Mouse (Mus musculus) adrenal gland, postnatal 36 days (tissue): Measurements from ENCODE around the gene Arf4. TPM values are rescaled to one million over a fixed set of nuclear protein-coding genes. Genes with fewer than 3 reads are reported as not detected.
"Not testable (repeated sequence)": the region's sequence is repeated elsewhere in the genome, so short reads cannot be mapped to it uniquely, and the experiment has no call there.

ENCODE experiments used
- DNase-seq, 2 experiments: peaks; one replicate each; pipeline ENCODE4 v3.0.0; 2021; ENCODE audit warnings: mixed read lengths in 1 of 2
- microRNA-seq: library from miRNA; unstranded; fragments of <30 nt; microRNA quantifications from one replicate; pipeline ENCODE4 v1.2.0, GENCODE M21; 2021
- total RNA-seq, 2 experiments: library from RNA; stranded (reverse); gene quantifications; 2 replicates each; pipeline ENCODE4 v1.2.3; 2021

Arf4 gene
- total RNA-seq, 2 experiments from 2014 or later, result 196 to 225 TPM

- DNase-seq, result no peak
Observed at GRCm38 (mm10) chr14:26662016-26662415, 24.1 kb downstream of the Arf4 start.

- DNase-seq, result no peak
Observed at GRCm38 (mm10) chr14:26662488-26662887, 24.6 kb downstream of the Arf4 start.

- DNase-seq, result no peak
Observed at GRCm38 (mm10) chr14:26663851-26664250, 26.0 kb downstream of the Arf4 start.

GRCm38 (mm10) chr14:26667991-26668370, 30.1 kb downstream of the Arf4 start:
- DNase-seq, result no peak

DNA sequence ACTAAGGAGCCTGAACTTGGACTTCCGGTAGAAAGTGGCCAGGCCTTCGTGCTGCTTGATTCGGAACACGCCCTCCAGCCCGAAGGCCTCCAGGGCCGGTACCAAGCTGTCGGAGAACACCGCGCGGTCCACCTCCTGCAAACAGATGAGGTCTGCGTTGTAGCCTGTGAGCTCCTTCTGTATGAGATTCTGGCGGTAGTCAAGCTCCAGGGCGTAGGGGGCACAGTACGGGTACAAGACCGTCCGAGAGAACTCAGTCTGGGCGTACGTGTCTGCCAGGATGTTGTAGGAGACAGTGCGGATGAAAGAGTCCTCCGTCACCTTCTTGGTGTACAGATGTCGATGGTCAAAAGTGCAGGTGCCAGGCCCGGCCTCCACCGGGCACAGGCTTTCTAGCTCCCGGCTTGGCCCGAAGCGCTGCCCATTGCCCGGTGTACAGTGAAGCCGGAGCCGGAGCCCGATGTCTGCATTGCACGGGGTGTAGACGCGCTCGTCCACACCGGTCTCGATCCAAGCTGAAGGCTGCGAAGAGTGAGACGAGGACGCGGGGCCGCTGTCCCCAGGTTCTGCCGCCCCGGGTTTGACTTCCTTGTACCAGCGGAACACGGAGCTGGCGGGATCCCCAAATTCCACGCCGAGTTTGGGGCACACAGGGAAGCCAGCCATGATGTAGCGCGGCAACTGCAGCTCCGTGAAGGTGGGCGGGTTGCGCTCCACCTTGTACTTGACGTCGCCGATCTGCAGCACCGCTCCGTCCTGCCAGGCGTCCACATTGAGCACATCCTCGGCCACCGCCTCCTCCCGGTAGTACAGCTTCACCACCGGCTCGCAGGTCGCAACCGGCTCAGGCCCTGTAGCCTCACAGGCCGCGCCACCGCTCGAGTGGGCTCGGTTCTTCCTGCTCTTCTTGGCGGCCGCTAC, 30.8 kb downstream of the Arf4 start:
- peak; percentile 42 to 54 for DNase-seq

GRCm38 (mm10) chr14:26669292-26670073, 31.6 kb downstream of the Arf4 start, which contains the start of gene Pde12:
Gene Pde12, minus strand, starts transcription at chr14:26669883.
- DNase-seq, result peak; percentile 89

DNA sequence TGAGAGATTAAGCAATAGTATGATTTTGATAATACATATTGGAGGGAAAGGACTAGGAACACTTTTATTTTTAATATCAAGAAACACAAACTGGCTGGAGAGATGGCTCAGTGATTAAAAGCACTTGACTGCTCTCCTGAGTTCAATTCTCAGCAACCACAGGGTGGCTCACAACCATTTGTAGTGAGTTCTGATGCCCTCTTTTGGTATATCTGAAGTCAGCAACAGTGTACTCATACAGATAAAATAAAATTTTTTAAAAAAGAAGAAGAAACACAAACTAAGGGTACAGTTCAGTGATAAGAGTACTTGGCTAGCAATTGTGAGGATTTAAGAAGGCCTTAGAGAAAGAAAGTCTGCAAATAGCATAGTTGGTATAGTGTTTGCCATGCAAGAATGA, 33.1 kb downstream of the Arf4 start:
- no peak for DNase-seq

GRCm38 (mm10) chr14:26671870-26672615, 34.2 kb downstream of the Arf4 start:
- not testable (repeated sequence) for DNase-seq

DNA sequence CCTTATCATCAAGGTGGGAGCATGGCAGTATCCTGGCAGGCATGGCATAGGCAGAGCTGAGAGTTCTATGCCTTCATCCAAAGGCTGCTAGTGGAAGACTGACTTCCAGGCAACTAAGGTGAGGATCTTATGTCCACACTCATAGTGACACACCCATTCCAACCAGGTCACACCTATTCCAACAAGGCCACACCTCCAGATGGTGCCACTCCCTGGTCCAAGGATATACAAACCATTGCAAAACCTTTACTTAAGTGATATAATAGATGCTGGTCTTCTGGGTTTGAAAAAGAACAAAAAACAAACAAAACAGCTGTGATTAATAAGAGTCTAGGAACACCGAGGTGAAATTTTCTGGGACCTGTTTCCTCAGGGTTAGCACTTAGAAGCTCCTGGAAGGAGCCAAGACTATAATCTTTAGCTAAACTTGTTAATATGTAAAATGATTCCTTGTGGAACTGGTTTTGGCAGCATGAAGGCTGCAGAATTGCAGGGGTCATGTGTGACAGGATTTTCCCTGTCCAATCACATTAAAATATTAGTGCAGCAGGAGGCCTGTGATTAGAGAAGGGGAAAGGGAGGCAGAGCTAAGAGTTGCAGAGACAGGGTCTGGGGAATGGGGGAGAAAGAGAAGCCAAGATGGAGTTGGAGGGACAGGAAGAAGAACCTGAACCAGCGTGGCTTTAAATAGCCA, 36.7 kb downstream of the Arf4 start:
- DNase-seq, result not testable (repeated sequence)

- DNase-seq, result peak; percentile 37 to 49
Observed at GRCm38 (mm10) chr14:26675371-26675770, 37.5 kb downstream of the Arf4 start.

DNA sequence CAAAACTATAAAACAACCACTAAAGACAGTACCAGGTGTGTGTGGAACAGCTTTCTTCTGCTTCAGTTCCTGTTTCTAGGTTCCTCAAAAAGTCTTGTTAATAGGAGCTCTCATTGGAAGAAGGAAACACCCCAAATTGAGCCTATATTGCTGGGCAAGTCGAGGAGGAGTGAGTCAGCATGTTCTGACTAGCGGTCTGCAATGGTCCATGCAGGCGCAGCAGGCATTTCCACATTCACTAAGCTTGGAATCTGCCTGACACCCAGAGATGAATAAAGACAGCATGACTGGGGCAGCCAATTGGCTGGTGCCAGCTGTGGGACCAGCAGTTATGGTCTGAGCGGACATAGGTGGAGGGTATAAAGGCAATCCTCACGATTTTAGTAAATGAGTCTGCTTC, 37.9 kb downstream of the Arf4 start:
- DNase-seq, result no peak

GRCm38 (mm10) chr14:26690727-26691126, 52.9 kb downstream of the Arf4 start:
- no peak for DNase-seq

DNA sequence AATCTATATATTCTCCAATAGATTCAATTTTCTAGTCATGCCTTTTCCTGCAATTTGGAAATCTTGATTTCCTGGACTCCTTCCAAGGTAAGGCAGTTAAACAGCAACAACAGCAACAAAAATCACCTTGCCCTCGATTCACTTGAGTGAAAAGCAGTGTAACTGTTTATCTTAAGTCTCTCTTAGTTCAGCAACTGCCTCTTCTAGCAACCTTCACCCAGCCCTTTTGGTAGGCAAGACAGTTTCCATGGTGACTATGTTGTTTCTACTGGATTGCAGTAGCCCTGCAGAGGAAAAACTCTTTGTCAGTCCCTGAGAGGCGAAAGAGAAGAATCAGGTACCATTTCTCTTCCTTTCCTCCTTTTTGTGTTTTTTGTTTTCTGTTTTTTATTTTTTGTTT, 53.5 kb downstream of the Arf4 start:
- no peak for DNase-seq

GRCm38 (mm10) chr14:26692974-26693373, 55.1 kb downstream of the Arf4 start, which contains the start of gene Dnah12:
Gene Dnah12, plus strand, starts transcription at chr14:26693274.
- no peak for DNase-seq

DNA sequence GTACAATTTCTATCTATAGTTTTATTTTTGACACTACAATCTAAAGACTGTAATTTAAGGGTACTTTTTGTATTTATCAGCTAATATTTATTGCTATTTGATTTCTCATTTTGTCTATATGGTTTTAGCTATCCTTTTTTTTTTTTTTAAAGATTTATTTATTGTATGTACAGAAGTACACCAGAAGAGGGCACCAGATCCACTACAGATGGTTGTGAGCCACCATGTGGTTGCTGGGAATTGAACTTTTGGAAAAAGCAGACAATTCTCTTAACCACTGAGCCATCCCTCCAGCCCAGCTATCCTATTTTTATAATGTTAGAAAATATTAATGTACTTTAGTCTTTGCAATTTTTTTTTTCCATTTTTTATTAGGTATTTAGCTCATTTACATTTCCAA, 60.0 kb downstream of the Arf4 start:
- no peak for DNase-seq

GRCm38 (mm10) chr14:26705246-26705645, 67.4 kb downstream of the Arf4 start:
- not testable (repeated sequence) for DNase-seq

Small RNAs within 50 kb of the gene (microRNA-seq; reads per million reads assigned to microRNA genes)
- gene Mir7672, result not detected

Other genes with a start within 250 kb of the Arf4 start
- gene Slmap, start 103.1 kb upstream of the Arf4 start, total RNA-seq, result 10 to 100 TPM; 76.2 to 84.7 TPM
- 10 to 100 TPM; 31.2 to 39.6 TPM for gene Dennd6a, start 64.2 kb upstream of the Arf4 start, total RNA-seq
- 10 to 100 TPM; 10.6 to 12.5 TPM for gene Pde12, start 31.8 kb downstream of the Arf4 start, total RNA-seq
- under 1 TPM in 1 of 2 experiments, not detected in 1; 0.03 TPM for gene Dnah12, start 55.2 kb downstream of the Arf4 start, total RNA-seq